Mouse (Mus musculus) hindbrain, postnatal 0 days (tissue): ENCODE measurements around the gene Cmtm8. TPM values are rescaled to one million over a fixed set of nuclear protein-coding genes. Genes with fewer than 3 reads are reported as not detected.

ENCODE experiments used
- ATAC-seq: fragments of 200-750 bp; cut with Nextera tagmentation; 2 replicates; pipeline ENCODE4 v1.8.0; 2017; ENCODE audit warnings: mild to moderate bottlenecking, moderate TSS enrichment, moderate library complexity
- DNase-seq: peaks from one replicate; pipeline ENCODE4 v3.0.0-alpha.2; 2015; ENCODE audit warnings: low spot score
- H3K27ac ChIP-seq: fragments of 300-500 bp; sonication (generic); 2 replicates; pipeline ENCODE4 v1.5.1; 2014; ENCODE audit warnings: mild to moderate bottlenecking
- H3K27me3 ChIP-seq: fragments of 300-500 bp; sonication (generic); 2 replicates; pipeline ENCODE4 v1.6.1; 2014; ENCODE audit warnings: low read length, mixed read lengths; ENCODE audit not compliant: insufficient read depth
- H3K36me3 ChIP-seq: fragments of 300-500 bp; sonication (generic); 2 replicates; pipeline ENCODE4 v1.6.1; 2014; ENCODE audit warnings: low read length, mixed read lengths; ENCODE audit not compliant: insufficient read depth
- H3K4me1 ChIP-seq: fragments of 300-500 bp; sonication (generic); 2 replicates; pipeline ENCODE4 v1.6.1; 2014; ENCODE audit warnings: antibody characterized with exemption, low read length, mixed read lengths; ENCODE audit not compliant: insufficient read depth
- H3K4me2 ChIP-seq: fragments of 300-500 bp; sonication (generic); 2 replicates; pipeline ENCODE4 v1.6.1; 2014; ENCODE audit warnings: low read depth, mild to moderate bottlenecking, low read length, moderate library complexity, mixed read lengths
- H3K4me3 ChIP-seq: fragments of 300-500 bp; sonication (generic); 2 replicates; pipeline ENCODE4 v1.5.1; 2014; ENCODE audit warnings: low read length
- H3K9ac ChIP-seq: fragments of 300-500 bp; sonication (generic); replicated peaks from 2 replicates; pipeline ENCODE4 v1.6.1; 2014; ENCODE audit warnings: mild to moderate bottlenecking, low read length, moderate library complexity, mixed read lengths
- H3K9me3 ChIP-seq: fragments of 300-500 bp; sonication (generic); 2 replicates; pipeline ENCODE4 v1.6.1; 2016; ENCODE audit warnings: low read length, mixed read lengths
- CTCF ChIP-seq: IDR thresholded peaks from 2 replicates; pipeline ENCODE4 v1.5.1; 2016; ENCODE audit warnings: antibody characterized with exemption, control low read depth, low read depth
- WGBS: fragments of 180-500 bp; shearing (Covaris S2); extraction: QIAGEN DNeasy Blood & Tissue Kit; methylation state at CpG from one replicate; pipeline ENCODE4 v1.1.7; 2014; 5-methylcytosine and 5-hydroxymethylcytosine counted together
- polyA plus RNA-seq: library from polyadenylated mRNA; unstranded; fragments of >200 nt; fragmentation: Nextera tagmentation; extraction: Ambion mirVana; gene quantifications from 2 replicates; pipeline ENCODE4 v1.2.1, GENCODE M21; 2015
- total RNA-seq: library from RNA; depleted of rRNA; stranded (reverse); fragments of >200 nt; gene quantifications from 2 replicates; pipeline ENCODE4 v1.2.3, GENCODE M21; 2014; rRNA removed

The Cmtm8 gene
- total and polyA plus RNA-seq, 2 experiments from 2014 or later, result 5.9 to 6.6 TPM

DNA sequence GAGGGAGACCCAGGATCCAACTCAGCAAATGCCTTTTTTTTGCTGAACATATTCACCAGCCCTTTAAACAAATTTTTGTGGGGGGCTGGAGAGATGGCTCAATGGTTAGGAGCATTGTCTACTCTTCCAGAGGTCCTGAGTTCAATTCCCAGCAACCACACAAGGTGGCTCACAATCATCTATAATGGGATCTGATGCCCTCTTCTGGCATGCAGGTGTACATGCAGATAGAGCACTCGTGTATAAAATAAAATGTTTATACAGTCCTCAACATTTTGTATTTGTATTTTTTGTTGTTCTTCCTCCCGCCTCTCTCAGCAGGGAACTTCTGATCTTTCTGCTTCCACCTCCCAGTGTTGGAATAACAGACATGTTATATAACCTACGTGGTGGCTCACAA is 92.4 kb downstream of the Cmtm8 start:
- ATAC-seq, result no peak
- peaks cover 3% of the 10 kb centered on the region; the same call in 1 of the 2 replicates for H3K4me1 ChIP-seq
- H3K9me3 ChIP-seq, result no peaks in the 10 kb centered on the region
- no peak overlapping the region for H3K4me3 ChIP-seq
- no peak for DNase-seq
- peak; percentile 30 for TF ChIP-seq CTCF
- H3K27me3 ChIP-seq, result no peaks in the 10 kb centered on the region
- H3K4me2 ChIP-seq, result no peak overlapping the region
- H3K36me3 ChIP-seq, result peaks cover 6% of the 10 kb centered on the region; the same call in 1 of the 2 replicates
- H3K27ac ChIP-seq, result no peak overlapping the region
- WGBS, result 82% methylated on average over 3 of the region's 3 CpGs
- H3K9ac ChIP-seq, result no peak overlapping the region

DNA sequence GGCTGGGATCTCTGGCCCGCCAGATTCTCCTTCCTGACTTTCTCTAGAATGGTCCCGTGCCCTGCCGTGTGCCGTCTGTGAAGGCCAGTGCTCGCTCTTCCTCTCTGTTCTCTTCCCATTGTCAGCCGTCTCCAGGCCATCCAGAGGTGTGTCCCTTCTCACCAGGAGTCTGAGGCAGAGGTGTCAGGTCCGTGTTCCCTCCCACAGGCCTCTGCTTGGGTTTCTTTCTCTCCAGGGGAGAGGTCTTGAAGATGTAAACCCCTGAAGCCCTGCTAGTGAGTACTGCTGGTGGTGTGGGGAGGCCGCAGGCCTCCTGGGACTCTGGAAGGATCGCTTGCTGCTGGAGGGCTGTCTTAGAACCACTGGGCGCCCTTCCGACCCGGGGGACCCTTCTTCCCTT is 96.5 kb downstream of the Cmtm8 start:
- no peak overlapping the region for H3K4me3 ChIP-seq
- H3K4me2 ChIP-seq, result no peak overlapping the region
- H3K4me1 ChIP-seq, result peaks cover under 1% of the 10 kb centered on the region; the same call in 1 of the 2 replicates
- ATAC-seq, result no peak
- H3K27ac ChIP-seq, result no peak overlapping the region
- peaks cover 13% of the 10 kb centered on the region; the same call in 1 of the 2 replicates for H3K36me3 ChIP-seq
- TF ChIP-seq CTCF, result no peak
- no peaks in the 10 kb centered on the region for H3K27me3 ChIP-seq
- H3K9me3 ChIP-seq, result no peaks in the 10 kb centered on the region
- H3K9ac ChIP-seq, result no peak overlapping the region
- 80% methylated on average over 12 of the region's 12 CpGs for WGBS
- no peak for DNase-seq

DNA sequence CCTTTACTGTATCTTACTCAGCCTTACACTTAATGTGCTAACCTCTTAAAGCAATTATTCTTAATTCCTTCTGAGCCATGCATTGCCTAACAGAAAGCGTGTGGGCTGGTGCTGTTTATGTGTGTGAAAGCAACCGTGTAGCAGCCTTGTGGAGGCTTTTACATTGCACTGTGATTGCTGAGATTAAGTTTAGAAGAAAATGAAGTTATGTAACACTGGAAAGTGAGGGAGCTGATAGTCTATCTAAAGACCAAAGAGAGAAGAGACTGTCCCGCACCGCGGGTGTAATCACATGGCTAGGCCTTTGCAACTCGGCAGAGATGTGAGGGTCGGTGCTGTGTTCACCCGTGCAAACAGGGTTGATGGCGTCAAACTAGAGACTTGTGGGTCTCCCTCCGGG is 96.9 kb downstream of the Cmtm8 start:
- TF ChIP-seq CTCF, result no peak
- peaks cover 13% of the 10 kb centered on the region; the same call in 1 of the 2 replicates for H3K36me3 ChIP-seq
- no peak overlapping the region for H3K27ac ChIP-seq
- no peaks in the 10 kb centered on the region for H3K9me3 ChIP-seq
- no peak for DNase-seq
- ATAC-seq, result no peak
- no peaks in the 10 kb centered on the region for H3K4me1 ChIP-seq
- no peak overlapping the region for H3K4me3 ChIP-seq
- H3K4me2 ChIP-seq, result no peak overlapping the region
- WGBS, result 71% methylated on average over 10 of the region's 10 CpGs
- H3K9ac ChIP-seq, result no peak overlapping the region
- H3K27me3 ChIP-seq, result no peaks in the 10 kb centered on the region

GRCm38 (mm10) chr9:114745654-114746053 is 98.3 kb downstream of the Cmtm8 start:
- DNase-seq (no peak), ATAC-seq (no peak)
- WGBS, result 70% methylated on average over 4 of the region's 4 CpGs
- no peak for TF ChIP-seq CTCF
- no peak overlapping the region for H3K4me2 ChIP-seq
- H3K36me3 ChIP-seq, result peaks cover 13% of the 10 kb centered on the region; the same call in 1 of the 2 replicates
- no peaks in the 10 kb centered on the region for H3K27me3 ChIP-seq
- H3K27ac ChIP-seq, result no peak overlapping the region
- no peak overlapping the region for H3K4me3 ChIP-seq
- no peaks in the 10 kb centered on the region for H3K9me3 ChIP-seq
- no peaks in the 10 kb centered on the region for H3K4me1 ChIP-seq
- H3K9ac ChIP-seq, result no peak overlapping the region

DNA sequence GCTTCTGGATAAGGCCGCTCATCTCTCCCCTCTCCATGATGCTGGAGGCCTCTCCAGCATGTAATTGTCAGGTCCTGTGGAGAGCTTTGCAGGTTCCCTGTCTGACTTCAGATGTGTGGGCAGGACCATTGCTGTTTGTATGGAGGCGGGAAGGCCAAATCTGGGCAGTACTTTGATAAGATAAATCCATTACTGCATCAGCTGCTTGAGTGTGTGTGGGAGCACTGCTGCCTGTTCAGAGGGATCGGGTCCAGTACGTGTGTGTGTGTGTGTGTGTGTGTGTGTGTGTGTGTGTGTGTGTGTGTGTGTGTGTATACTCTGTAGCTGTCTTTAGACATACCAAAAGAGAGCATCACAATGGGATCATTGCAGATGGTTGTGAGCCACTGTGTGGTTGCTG is 98.8 kb downstream of the Cmtm8 start:
- Histone ChIP-seq H3K4me2 (no peak overlapping the region), H3K4me1 (no peaks in the 10 kb centered on the region), H3K9me3 (no peaks in the 10 kb centered on the region), H3K27me3 (no peaks in the 10 kb centered on the region), H3K36me3 (peaks cover 13% of the 10 kb centered on the region; the same call in 1 of the 2 replicates), H3K27ac (no peak overlapping the region), H3K9ac (no peak overlapping the region), H3K4me3 (no peak overlapping the region)
- no peak for ATAC-seq
- WGBS, result 89% methylated on average over 4 of the region's 4 CpGs
- no peak for DNase-seq
- no peak for TF ChIP-seq CTCF

DNA sequence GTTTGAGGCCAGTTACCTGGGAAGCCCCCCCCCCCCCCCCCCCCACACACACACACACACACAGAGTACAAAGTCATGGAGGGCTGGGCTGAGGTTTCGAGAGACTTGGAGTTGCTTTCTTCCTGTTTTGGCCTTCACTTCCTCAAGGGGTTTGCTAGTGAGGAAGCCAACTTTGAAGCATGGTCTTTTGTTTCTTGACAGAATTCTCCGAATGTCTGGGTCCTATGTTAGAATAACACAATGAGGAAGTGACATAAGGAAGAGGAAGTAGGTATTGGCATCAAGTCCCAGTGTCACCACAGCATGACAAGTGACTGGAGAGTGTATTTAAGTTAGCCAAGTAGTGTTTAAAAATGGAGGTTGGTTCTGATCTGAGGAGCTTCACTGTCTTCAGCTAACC is 101.2 kb downstream of the Cmtm8 start:
- H3K9me3 ChIP-seq, result no peaks in the 10 kb centered on the region
- H3K4me2 ChIP-seq, result no peak overlapping the region
- H3K36me3 ChIP-seq, result peaks cover 9% of the 10 kb centered on the region; the same call in 1 of the 2 replicates
- no peaks in the 10 kb centered on the region for H3K4me1 ChIP-seq
- TF ChIP-seq CTCF, result no peak
- ATAC-seq, result no peak
- 87% methylated on average over 2 of the region's 2 CpGs for WGBS
- H3K27me3 ChIP-seq, result no peaks in the 10 kb centered on the region
- H3K27ac ChIP-seq, result no peak overlapping the region
- H3K9ac ChIP-seq, result no peak overlapping the region
- no peak for DNase-seq
- no peak overlapping the region for H3K4me3 ChIP-seq

- Histone ChIP-seq H3K36me3 (peaks cover 7% of the 10 kb centered on the region; the same call in 1 of the 2 replicates), H3K9ac (no peak overlapping the region), H3K27ac (no peak overlapping the region), H3K4me2 (no peak overlapping the region), H3K9me3 (no peaks in the 10 kb centered on the region), H3K4me1 (no peaks in the 10 kb centered on the region), H3K4me3 (no peak overlapping the region), H3K27me3 (no peaks in the 10 kb centered on the region)
- no peak for ATAC-seq
- DNase-seq, result no peak
- WGBS, result 92% methylated on average over 9 of the region's 9 CpGs
- TF ChIP-seq CTCF, result no peak
These were observed 103.6 kb downstream of the Cmtm8 start for GRCm38 (mm10) chr9:114740336-114740735.

Other genes with a start within 250 kb of the Cmtm8 start
- 29.6 and 34.2 TPM in 2 replicates for gene Cnot10, start 204.0 kb downstream of the Cmtm8 start, total RNA-seq
- 45.3 and 48.0 TPM in 2 replicates for gene Cnot10, start 204.0 kb downstream of the Cmtm8 start, polyA plus RNA-seq
- 85.6 and 87.7 TPM in 2 replicates for gene Dync1li1, start 155.4 kb downstream of the Cmtm8 start, total RNA-seq
- 144 and 145 TPM in 2 replicates for gene Dync1li1, start 155.4 kb downstream of the Cmtm8 start, polyA plus RNA-seq
- 15.2 and 17.9 TPM in 2 replicates for gene Cmtm6, start 113.0 kb downstream of the Cmtm8 start, total RNA-seq
- 23.9 and 24.8 TPM in 2 replicates for gene Cmtm6, start 113.0 kb downstream of the Cmtm8 start, polyA plus RNA-seq
- gene Cmtm7, start 62.3 kb downstream of the Cmtm8 start, total RNA-seq, result 14.3 and 21.1 TPM in 2 replicates
- gene Cmtm7, start 62.3 kb downstream of the Cmtm8 start, polyA plus RNA-seq, result 10.2 and 11.8 TPM in 2 replicates
- gene Gpd1l, start 89.8 kb upstream of the Cmtm8 start, total RNA-seq, result 75.9 and 79.3 TPM in 2 replicates
- gene Gpd1l, start 89.8 kb upstream of the Cmtm8 start, polyA plus RNA-seq, result 35.7 and 40.9 TPM in 2 replicates
- gene Osbpl10, start 134.4 kb upstream of the Cmtm8 start, total RNA-seq, result 18.2 and 22.5 TPM in 2 replicates
- 3.0 and 3.3 TPM in 2 replicates for gene Osbpl10, start 134.4 kb upstream of the Cmtm8 start, polyA plus RNA-seq
- gene Rps27rt, start 138.6 kb upstream of the Cmtm8 start, total RNA-seq, result 32.8 and 182 TPM in 2 replicates
- 281 and 288 TPM in 2 replicates for gene Rps27rt, start 138.6 kb upstream of the Cmtm8 start, polyA plus RNA-seq